Mouse (Mus musculus) testis, adult 10 weeks (tissue): ENCODE results near the gene CT030661.1. TPM values are rescaled to one million over a fixed set of nuclear protein-coding genes. Genes with fewer than 3 reads are reported as not detected.

Experiments
- polyA plus RNA-seq: library from polyadenylated mRNA; stranded (reverse); fragments of 350-450 nt; fragmentation: Illumina TruSeq; extraction: RNeasy Lipid Tissue Mini Kit (QIAGEN cat#74804); gene quantifications from one replicate; pipeline ENCODE4 v1.2.3, GENCODE M21; 2014; ENCODE audit warnings: low read depth, low replicate concordance

The CT030661.1 gene
- polyA plus RNA-seq, result 68.2 TPM

DNA sequence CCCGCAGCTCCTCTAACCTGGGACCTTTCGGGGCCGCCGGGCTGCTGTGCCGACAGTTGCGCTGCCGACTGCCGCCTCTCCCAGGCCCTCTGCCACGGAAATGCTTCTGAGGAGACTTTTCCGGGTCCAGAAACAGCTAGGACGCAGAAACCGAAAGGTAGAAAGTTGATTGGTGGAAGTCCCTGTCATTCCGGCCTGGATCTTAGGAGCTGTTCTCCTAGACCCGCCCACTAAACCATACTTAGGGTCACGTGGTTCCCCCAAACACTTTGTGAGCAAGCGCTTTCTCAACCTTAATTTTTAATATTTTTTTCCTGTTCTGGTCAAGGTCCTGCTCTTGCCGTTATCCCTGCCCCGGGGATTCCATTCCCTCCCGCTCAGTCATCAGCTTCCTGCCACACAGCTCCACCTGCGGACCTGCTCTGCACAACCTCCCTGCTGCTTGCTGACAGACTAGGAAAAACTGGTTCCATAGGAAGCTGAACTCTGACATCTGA lies at the start of gene CT030661.1:
TSS of gene CT030661.1 (minus strand) at position 108 of the 497 bp plus-strand sequence.

DNA sequence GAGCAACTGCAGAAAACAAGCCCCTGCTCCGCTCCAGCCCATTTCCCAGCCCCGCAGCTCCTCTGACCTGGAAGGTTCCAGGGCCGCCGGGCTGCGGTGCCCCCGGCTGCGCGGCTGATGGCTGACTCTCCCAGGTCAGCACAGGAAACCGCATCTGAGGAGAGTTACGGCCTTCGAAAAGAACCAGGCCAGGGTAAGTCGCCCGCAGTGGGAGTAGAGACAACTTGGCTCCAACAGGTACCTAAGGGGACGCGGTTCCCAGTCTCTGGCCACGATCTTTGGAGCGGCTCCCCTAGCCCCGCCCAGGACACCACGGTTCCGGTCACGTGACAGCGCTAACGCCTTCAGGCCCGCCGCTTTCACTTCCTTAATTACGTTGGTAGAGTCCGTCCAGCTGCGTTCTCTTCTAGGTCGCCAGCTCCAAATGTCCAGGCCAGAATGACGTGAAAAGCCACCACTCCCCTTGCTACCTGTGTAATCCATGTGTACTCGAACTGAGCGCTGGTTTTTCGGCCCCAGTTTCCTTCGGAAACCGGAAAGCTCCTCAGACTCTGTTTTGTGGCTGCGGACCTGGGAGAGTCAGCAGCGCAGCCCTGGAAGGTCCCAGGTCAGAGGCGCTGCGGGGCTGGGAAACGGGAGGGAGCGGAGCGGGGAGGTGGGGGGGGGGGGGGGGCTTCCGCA lies 46.6 kb upstream of the CT030661.1 start, which contains the start of the genes Zfp944 and Zfp758:
TSS of gene Zfp944 (minus strand) at position 300 of the 681 bp plus-strand sequence.
TSS of gene Zfp758 (plus strand) at position 353 of the 681 bp plus-strand sequence.

Other genes with a start within 250 kb of the CT030661.1 start
- 1.8 TPM for gene Zfp947, start 148.6 kb downstream of the CT030661.1 start, polyA plus RNA-seq
- 6.8 TPM for gene Zfp994, start 89.2 kb downstream of the CT030661.1 start, polyA plus RNA-seq
- gene Zfp944, start 46.6 kb upstream of the CT030661.1 start, polyA plus RNA-seq, result 49.4 TPM
- gene Zfp758, start 46.6 kb upstream of the CT030661.1 start, polyA plus RNA-seq, result 20.8 TPM
- gene Zfp946, start 109.4 kb upstream of the CT030661.1 start, polyA plus RNA-seq, result 12.3 TPM